Mouse (Mus musculus) activated CD4-positive, CD25-positive, alpha-beta regulatory T cell (primary cell): Measurements from ENCODE around the gene Gm28557. TPM values are rescaled to one million over a fixed set of nuclear protein-coding genes. Genes with fewer than 3 reads are reported as not detected.

Source experiments
- polyA plus RNA-seq, 2 experiments: library from polyadenylated mRNA; unstranded; fragments of 100-300 nt; shearing (Covaris generic); gene quantifications; one replicate each; pipeline ENCODE4 v1.2.1; 2017

Gene Gm28557
- 1 to 10 TPM; 2.0 to 4.2 TPM for polyA plus RNA-seq

GRCm38 (mm10) chr13:67108194-67108820 is at the start of gene Gm28557:
Gene Gm28557, minus strand, starts transcription at chr13:67108604.

GRCm38 (mm10) chr13:67121360-67121759 is 13.0 kb upstream of the Gm28557 start, which contains the start of gene Zfp759:
Gene Zfp759, plus strand, starts transcription at chr13:67121660.

GRCm38 (mm10) chr13:67116163-67116562 is 7.8 kb upstream of the Gm28557 start, which contains the start of gene Rslcan18:
Gene Rslcan18, minus strand, starts transcription at chr13:67116263.

GRCm38 (mm10) chr13:67097876-67098275 is 10.5 kb downstream of the Gm28557 start, which contains the start of gene Zfp708:
Gene Zfp708, minus strand, starts transcription at chr13:67097976.

GRCm38 (mm10) chr13:67060786-67061358 is 47.5 kb downstream of the Gm28557 start, which contains the start of gene Zfp712:
Gene Zfp712, minus strand, starts transcription at chr13:67061170.

Other genes starting within 250 kb of the Gm28557 start
- gene Gm10767, start 203.7 kb downstream of the Gm28557 start, polyA plus RNA-seq: 1 to 10 TPM; 1.0 to 2.1 TPM
- 1 to 10 TPM; 5.3 to 6.5 TPM for gene Zfp712, start 47.4 kb downstream of the Gm28557 start, polyA plus RNA-seq
- 1 to 10 TPM; 2.7 to 5.8 TPM for gene Zfp708, start 10.6 kb downstream of the Gm28557 start, polyA plus RNA-seq
- gene Rslcan18, start 7.7 kb upstream of the Gm28557 start, polyA plus RNA-seq: under 1 TPM; 0.10 to 0.25 TPM
- 1 to 10 TPM; 1.4 to 2.4 TPM for gene Zfp759, start 13.1 kb upstream of the Gm28557 start, polyA plus RNA-seq
- 10 to 100 TPM; 14.0 to 14.2 TPM for gene Rsl1, start 64.6 kb upstream of the Gm28557 start, polyA plus RNA-seq
- gene Zfp455, start 85.9 kb upstream of the Gm28557 start, polyA plus RNA-seq: 1 to 10 TPM; 3.7 to 6.1 TPM
- gene Zfp458, start 169.9 kb upstream of the Gm28557 start, polyA plus RNA-seq: 1 to 10 TPM in 1 of 2 experiments, under 1 TPM in 1; 0.58 to 2.5 TPM
- gene Zfp457, start 197.9 kb upstream of the Gm28557 start, polyA plus RNA-seq: under 1 TPM in 1 of 2 experiments, not detected in 1; 0.68 TPM
- gene Zfp595, start 224.0 kb upstream of the Gm28557 start, polyA plus RNA-seq: 1 to 10 TPM; 5.3 to 5.8 TPM